Mouse (Mus musculus): ENCODE measurements around the gene Fcho2. TPM values are rescaled to one million over a fixed set of nuclear protein-coding genes. Genes with fewer than 3 reads are reported as not detected.

Fcho2 gene
- polyA plus RNA-seq, 1 experiment from 2014 or later: 50.0 TPM

GRCm38 (mm10) chr13:98792864-98793263 is 22.4 kb downstream of the Fcho2 start:
- H3K27ac ChIP-seq (ENCODE audit: low read length): no peak overlapping the region
- H3K9ac ChIP-seq (replicated peaks; ENCODE audit: low read depth, low read length): no peak overlapping the region
- no peaks in the 10 kb centered on the region for H3K27me3 ChIP-seq (ENCODE audit: control insufficient read depth, insufficient read depth, low read length)
- H3K36me3 ChIP-seq (ENCODE audit: control insufficient read depth, insufficient read depth, low read length): peaks cover 18% of the 10 kb centered on the region
- no peaks in the 10 kb centered on the region for H3K9me3 ChIP-seq (ENCODE audit: control insufficient read depth, low read depth, low read length)
- H3K4me2 ChIP-seq (replicated peaks; ENCODE audit: low read depth, low read length): no peak overlapping the region
- no peaks in the 10 kb centered on the region for H3K4me1 ChIP-seq (ENCODE audit: control insufficient read depth, insufficient read depth, low read length)
- 91% methylated on average over 1 of the region's 1 CpGs for WGBS
- ATAC-seq (ENCODE audit: insufficient number of reproducible peaks, insufficient read depth, low FRiP score, low read depth): no peak
- no peak overlapping the region for H3K4me3 ChIP-seq (ENCODE audit: low read depth, low read length)

- ATAC-seq (ENCODE audit: insufficient number of reproducible peaks, insufficient read depth, low FRiP score, low read depth): no peak
- 100% methylated on average over 1 of the region's 1 CpGs for WGBS
- H3K9ac ChIP-seq (replicated peaks; ENCODE audit: low read depth, low read length): no peak overlapping the region
These were observed 23.6 kb downstream of the Fcho2 start for GRCm38 (mm10) chr13:98791693-98792092.

GRCm38 (mm10) chr13:98786970-98787685 is 28.1 kb downstream of the Fcho2 start:
- Histone ChIP-seq H3K27me3 (ENCODE audit: control insufficient read depth, insufficient read depth, low read length) (no peaks in the 10 kb centered on the region), H3K9me3 (ENCODE audit: control insufficient read depth, low read depth, low read length) (no peaks in the 10 kb centered on the region), H3K4me2 (replicated peaks; ENCODE audit: low read depth, low read length) (no peak overlapping the region), H3K4me3 (ENCODE audit: low read depth, low read length) (no peak overlapping the region), H3K36me3 (ENCODE audit: control insufficient read depth, insufficient read depth, low read length) (peaks cover 36% of the 10 kb centered on the region), H3K4me1 (ENCODE audit: control insufficient read depth, insufficient read depth, low read length) (no peaks in the 10 kb centered on the region), H3K27ac (ENCODE audit: low read length) (no peak overlapping the region), H3K9ac (replicated peaks; ENCODE audit: low read depth, low read length) (no peak overlapping the region)
- WGBS: 83% methylated on average over 5 of the region's 5 CpGs
- ATAC-seq (ENCODE audit: insufficient number of reproducible peaks, insufficient read depth, low FRiP score, low read depth): no peak

More at GRCm38 (mm10) chr13:98791693-98792092, 23.6 kb downstream of the Fcho2 start:
- no peaks in the 10 kb centered on the region for H3K27me3 ChIP-seq (ENCODE audit: control insufficient read depth, insufficient read depth, low read length)
- no peak overlapping the region for H3K27ac ChIP-seq (ENCODE audit: low read length)
- no peaks in the 10 kb centered on the region for H3K9me3 ChIP-seq (ENCODE audit: control insufficient read depth, low read depth, low read length)
- H3K4me3 ChIP-seq (ENCODE audit: low read depth, low read length): no peak overlapping the region
- H3K4me1 ChIP-seq (ENCODE audit: control insufficient read depth, insufficient read depth, low read length): no peaks in the 10 kb centered on the region
- H3K4me2 ChIP-seq (replicated peaks; ENCODE audit: low read depth, low read length): no peak overlapping the region
- peaks cover 23% of the 10 kb centered on the region for H3K36me3 ChIP-seq (ENCODE audit: control insufficient read depth, insufficient read depth, low read length)

DNA sequence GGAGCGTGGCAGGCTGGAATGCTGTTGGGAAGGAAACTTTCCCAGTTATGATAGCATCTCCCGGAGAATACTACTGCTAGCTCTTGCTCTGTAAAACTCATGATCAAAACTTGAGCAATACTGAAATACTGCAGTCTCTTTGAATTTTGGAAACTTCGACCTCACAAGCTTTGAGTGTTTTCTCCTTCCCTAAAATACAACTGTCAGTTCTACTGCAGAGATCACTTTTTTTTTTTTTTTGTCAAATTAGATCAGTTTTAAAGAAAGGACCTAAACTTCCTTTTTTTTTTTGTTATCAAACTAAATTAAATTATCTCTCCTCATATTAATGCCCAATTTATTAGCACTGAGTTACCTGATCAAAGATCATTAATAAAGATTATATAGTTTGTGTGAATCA is 37.3 kb downstream of the Fcho2 start:
- Histone ChIP-seq H3K27me3 (ENCODE audit: control insufficient read depth, insufficient read depth, low read length) (no peaks in the 10 kb centered on the region), H3K4me3 (ENCODE audit: low read depth, low read length) (no peak overlapping the region), H3K4me1 (ENCODE audit: control insufficient read depth, insufficient read depth, low read length) (no peaks in the 10 kb centered on the region), H3K27ac (ENCODE audit: low read length) (no peak overlapping the region), H3K4me2 (replicated peaks; ENCODE audit: low read depth, low read length) (no peak overlapping the region), H3K36me3 (ENCODE audit: control insufficient read depth, insufficient read depth, low read length) (peaks cover 11% of the 10 kb centered on the region), H3K9me3 (ENCODE audit: control insufficient read depth, low read depth, low read length) (no peaks in the 10 kb centered on the region), H3K9ac (replicated peaks; ENCODE audit: low read depth, low read length) (no peak overlapping the region)
- 90% methylated on average over 3 of the region's 3 CpGs for WGBS
- ATAC-seq (ENCODE audit: insufficient number of reproducible peaks, insufficient read depth, low FRiP score, low read depth): no peak

GRCm38 (mm10) chr13:98771484-98771883 is 43.8 kb downstream of the Fcho2 start:
- H3K27ac ChIP-seq (ENCODE audit: low read length): no peak overlapping the region
- no peak overlapping the region for H3K9ac ChIP-seq (replicated peaks; ENCODE audit: low read depth, low read length)
- ATAC-seq (ENCODE audit: insufficient number of reproducible peaks, insufficient read depth, low FRiP score, low read depth): no peak
- H3K4me3 ChIP-seq (ENCODE audit: low read depth, low read length): no peak overlapping the region
- no peaks in the 10 kb centered on the region for H3K27me3 ChIP-seq (ENCODE audit: control insufficient read depth, insufficient read depth, low read length)
- peaks cover 7% of the 10 kb centered on the region; the same call in 1 of the 2 replicates for H3K36me3 ChIP-seq (ENCODE audit: control insufficient read depth, insufficient read depth, low read length)
- no peaks in the 10 kb centered on the region for H3K9me3 ChIP-seq (ENCODE audit: control insufficient read depth, low read depth, low read length)
- no peaks in the 10 kb centered on the region for H3K4me1 ChIP-seq (ENCODE audit: control insufficient read depth, insufficient read depth, low read length)
- 91% methylated on average over 2 of the region's 2 CpGs for WGBS
- H3K4me2 ChIP-seq (replicated peaks; ENCODE audit: low read depth, low read length): no peak overlapping the region

DNA sequence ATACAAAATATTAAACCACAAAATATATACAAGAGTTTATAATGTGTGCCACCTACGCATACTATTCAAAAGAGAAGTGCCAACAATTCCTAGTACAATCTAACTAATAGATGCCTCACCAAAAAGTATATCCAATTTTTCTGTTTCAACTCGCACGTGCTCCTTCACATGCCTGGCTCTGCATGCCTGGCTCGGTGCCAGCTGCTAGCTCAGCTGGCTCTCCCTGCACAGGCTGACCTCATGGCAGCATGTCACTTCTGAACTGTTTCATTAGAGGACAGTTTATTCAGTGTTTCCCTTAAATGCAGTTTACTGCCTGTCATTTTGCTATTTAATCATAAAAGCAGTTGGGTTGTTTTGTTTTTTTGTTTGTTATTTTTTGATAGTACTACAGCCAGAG is 46.9 kb downstream of the Fcho2 start:
- 0 out of 2 replicates have a peak, but pooled peaks cover 4% of the 10 kb centered on the region for H3K36me3 ChIP-seq (ENCODE audit: control insufficient read depth, insufficient read depth, low read length)
- H3K4me3 ChIP-seq (ENCODE audit: low read depth, low read length): no peak overlapping the region
- H3K27me3 ChIP-seq (ENCODE audit: control insufficient read depth, insufficient read depth, low read length): no peaks in the 10 kb centered on the region
- 31% methylated on average over 4 of the region's 4 CpGs for WGBS
- no peaks in the 10 kb centered on the region for H3K4me1 ChIP-seq (ENCODE audit: control insufficient read depth, insufficient read depth, low read length)
- H3K27ac ChIP-seq (ENCODE audit: low read length): no peak overlapping the region
- no peak overlapping the region for H3K4me2 ChIP-seq (replicated peaks; ENCODE audit: low read depth, low read length)
- peak; percentile 69; the same call in 1 of the 2 replicates for ATAC-seq (ENCODE audit: insufficient number of reproducible peaks, insufficient read depth, low FRiP score, low read depth)
- no peak overlapping the region for H3K9ac ChIP-seq (replicated peaks; ENCODE audit: low read depth, low read length)
- no peaks in the 10 kb centered on the region for H3K9me3 ChIP-seq (ENCODE audit: control insufficient read depth, low read depth, low read length)

GRCm38 (mm10) chr13:98761771-98762170 is 53.5 kb downstream of the Fcho2 start:
- peaks cover 4% of the 10 kb centered on the region; the same call in 1 of the 2 replicates for H3K36me3 ChIP-seq (ENCODE audit: control insufficient read depth, insufficient read depth, low read length)
- H3K9ac ChIP-seq (replicated peaks; ENCODE audit: low read depth, low read length): no peak overlapping the region
- ATAC-seq (ENCODE audit: insufficient number of reproducible peaks, insufficient read depth, low FRiP score, low read depth): no peak
- no peak overlapping the region for H3K27ac ChIP-seq (ENCODE audit: low read length)
- H3K9me3 ChIP-seq (ENCODE audit: control insufficient read depth, low read depth, low read length): no peaks in the 10 kb centered on the region
- H3K4me1 ChIP-seq (ENCODE audit: control insufficient read depth, insufficient read depth, low read length): no peaks in the 10 kb centered on the region
- H3K4me2 ChIP-seq (replicated peaks; ENCODE audit: low read depth, low read length): no peak overlapping the region
- no peaks in the 10 kb centered on the region for H3K27me3 ChIP-seq (ENCODE audit: control insufficient read depth, insufficient read depth, low read length)
- H3K4me3 ChIP-seq (ENCODE audit: low read depth, low read length): no peak overlapping the region

- WGBS: 60% methylated on average over 1 of the region's 1 CpGs
- Histone ChIP-seq H3K9ac (replicated peaks; ENCODE audit: low read depth, low read length) (no peak overlapping the region), H3K4me2 (replicated peaks; ENCODE audit: low read depth, low read length) (no peak overlapping the region), H3K4me3 (ENCODE audit: low read depth, low read length) (no peak overlapping the region), H3K9me3 (ENCODE audit: control insufficient read depth, low read depth, low read length) (no peaks in the 10 kb centered on the region), H3K27me3 (ENCODE audit: control insufficient read depth, insufficient read depth, low read length) (no peaks in the 10 kb centered on the region), H3K27ac (ENCODE audit: low read length) (no peak overlapping the region), H3K4me1 (ENCODE audit: control insufficient read depth, insufficient read depth, low read length) (no peaks in the 10 kb centered on the region), H3K36me3 (ENCODE audit: control insufficient read depth, insufficient read depth, low read length) (peaks cover 5% of the 10 kb centered on the region; the same call in 1 of the 2 replicates)
- no peak for ATAC-seq (ENCODE audit: insufficient number of reproducible peaks, insufficient read depth, low FRiP score, low read depth)
These were observed 59.4 kb downstream of the Fcho2 start for GRCm38 (mm10) chr13:98755886-98756285.

- 57% methylated on average over 1 of the region's 1 CpGs for WGBS
- no peak overlapping the region for H3K4me2 ChIP-seq (replicated peaks; ENCODE audit: low read depth, low read length)
- no peak for ATAC-seq (ENCODE audit: insufficient number of reproducible peaks, insufficient read depth, low FRiP score, low read depth)
- H3K27ac ChIP-seq (ENCODE audit: low read length): no peak overlapping the region
- H3K27me3 ChIP-seq (ENCODE audit: control insufficient read depth, insufficient read depth, low read length): no peaks in the 10 kb centered on the region
- H3K36me3 ChIP-seq (ENCODE audit: control insufficient read depth, insufficient read depth, low read length): peaks cover 32% of the 10 kb centered on the region
- H3K9me3 ChIP-seq (ENCODE audit: control insufficient read depth, low read depth, low read length): no peaks in the 10 kb centered on the region
- no peaks in the 10 kb centered on the region for H3K4me1 ChIP-seq (ENCODE audit: control insufficient read depth, insufficient read depth, low read length)
- H3K9ac ChIP-seq (replicated peaks; ENCODE audit: low read depth, low read length): no peak overlapping the region
- H3K4me3 ChIP-seq (ENCODE audit: low read depth, low read length): no peak overlapping the region
These were observed 70.6 kb downstream of the Fcho2 start for GRCm38 (mm10) chr13:98744679-98745078.
